Mouse (Mus musculus): Measurements from ENCODE around the gene Cgrrf1.

DNA sequence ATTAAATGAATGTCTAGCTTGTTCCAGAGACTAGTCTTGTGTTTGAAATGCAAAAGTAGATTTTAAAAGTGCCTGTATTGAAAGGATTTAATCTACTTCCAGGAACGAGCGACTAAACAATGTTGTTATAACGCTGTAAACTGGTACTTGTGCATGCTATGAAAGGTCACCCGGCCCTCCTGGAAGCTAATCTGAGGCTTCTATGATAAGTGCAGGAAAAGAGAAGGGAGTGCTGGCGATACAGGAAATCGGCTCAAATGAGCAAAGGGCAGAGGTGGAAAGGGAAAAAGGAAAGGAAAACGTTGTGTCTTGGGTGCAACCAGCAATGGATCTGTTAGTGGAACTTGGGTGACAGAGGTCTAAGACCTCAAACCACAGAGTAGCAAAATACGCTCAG lies 43.4 kb upstream of the Cgrrf1 start:
- TF ChIP-seq GATA1 (IDR thresholded peaks at IDR 0.05; ENCODE audit: borderline replicate concordance, low read length) (no peak), FLI1 (IDR thresholded peaks at IDR 0.05; ENCODE audit: low read length) (no peak)

All from megakaryocyte, embryonic 14.5 days (primary cell).